Mouse (Mus musculus) heart, embryonic 16.5 days (tissue): ENCODE data around the gene Babam1. TPM values are rescaled to one million over a fixed set of nuclear protein-coding genes. Genes with fewer than 3 reads are reported as not detected.

ENCODE experiments used
- ATAC-seq: fragments of 200-750 bp; cut with Nextera tagmentation; replicated peaks from 2 replicates; pipeline ENCODE4 v1.8.0; 2017; ENCODE audit warnings: moderate number of reproducible peaks; ENCODE audit not compliant: insufficient read depth, low FRiP score; ENCODE audit errors: extremely low read depth
- H3K27ac ChIP-seq: fragments of 300-500 bp; sonication (generic); 2 replicates; pipeline ENCODE4 v1.5.1; 2014; ENCODE audit warnings: mild to moderate bottlenecking, low read length, control low read depth, moderate library complexity
- H3K27me3 ChIP-seq: fragments of 300-500 bp; sonication (generic); 2 replicates; pipeline ENCODE4 v1.6.1; 2014; ENCODE audit warnings: low read length, mixed read lengths; ENCODE audit not compliant: control insufficient read depth, insufficient read depth
- H3K36me3 ChIP-seq: fragments of 300-500 bp; sonication (generic); 2 replicates; pipeline ENCODE4 v1.6.1; 2014; ENCODE audit not compliant: control insufficient read depth, insufficient read depth
- H3K4me1 ChIP-seq: fragments of 300-500 bp; sonication (generic); 2 replicates; pipeline ENCODE4 v1.6.1; 2014; ENCODE audit warnings: low read length, mixed read lengths; ENCODE audit not compliant: control insufficient read depth, insufficient read depth
- H3K4me2 ChIP-seq: fragments of 300-500 bp; sonication (generic); 2 replicates; pipeline ENCODE4 v1.6.1; 2014; ENCODE audit warnings: low read depth, mild to moderate bottlenecking, control low read depth, low read length
- H3K4me3 ChIP-seq: fragments of 300-500 bp; sonication (generic); 2 replicates; pipeline ENCODE4 v1.5.1; 2014; ENCODE audit warnings: mild to moderate bottlenecking, control low read depth, low read length
- H3K9ac ChIP-seq: fragments of 300-500 bp; sonication (generic); 2 replicates; pipeline ENCODE4 v1.6.1; 2014; ENCODE audit warnings: low read length, control low read depth
- H3K9me3 ChIP-seq: fragments of 300-500 bp; sonication (generic); replicated peaks from 2 replicates; pipeline ENCODE4 v1.6.1; 2016; ENCODE audit warnings: low read length; ENCODE audit not compliant: control insufficient read depth
- WGBS: fragments of 180-500 bp; shearing (Covaris S2); extraction: QIAGEN DNeasy Blood & Tissue Kit; methylation state at CpG from one replicate; pipeline ENCODE4 v1.1.7; 2014; 5-methylcytosine and 5-hydroxymethylcytosine counted together
- polyA plus RNA-seq: library from polyadenylated mRNA; unstranded; fragments of >200 nt; fragmentation: Nextera tagmentation; extraction: Ambion mirVana; gene quantifications from 2 replicates; pipeline ENCODE4 v1.2.1, GENCODE M21; 2015

Gene Babam1
- polyA plus RNA-seq, 1 experiment from 2014 or later = 86.4 TPM

DNA sequence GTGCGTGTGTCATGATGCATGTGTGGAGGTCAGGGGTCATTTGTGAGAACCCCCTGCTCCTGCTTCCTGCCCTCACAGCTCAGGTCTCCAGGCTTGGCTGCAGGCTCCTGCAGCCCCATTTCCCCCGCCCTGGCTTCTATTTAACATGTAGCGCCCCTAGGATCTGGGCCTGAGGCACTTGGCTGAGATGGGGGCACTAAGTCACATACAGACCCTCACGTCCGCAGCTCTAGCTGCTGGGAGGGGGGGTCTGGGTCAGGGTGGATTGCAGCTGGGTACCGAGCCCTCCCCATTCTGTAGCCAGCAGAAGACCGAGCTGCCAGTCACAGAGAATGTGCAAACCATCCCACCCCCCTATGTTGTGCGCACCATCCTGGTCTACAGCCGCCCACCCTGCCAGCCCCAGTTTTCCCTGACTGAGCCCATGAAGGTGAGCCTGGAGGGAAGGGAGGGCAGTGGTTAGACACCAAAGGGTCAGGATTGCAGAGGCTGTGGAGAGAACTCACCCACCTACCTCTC, 5.8 kb downstream of the Babam1 start:
- no peak overlapping the region for H3K4me3 ChIP-seq
- ATAC-seq = no peak
- no peak overlapping the region for H3K27ac ChIP-seq
- WGBS = 84% methylated on average over 9 of the region's 9 CpGs
- H3K4me1 ChIP-seq = peaks cover 20% of the 10 kb centered on the region
- no peaks in the 10 kb centered on the region for H3K9me3 ChIP-seq
- peaks cover 12% of the 10 kb centered on the region for H3K36me3 ChIP-seq
- H3K4me2 ChIP-seq = no peak overlapping the region
- H3K27me3 ChIP-seq = no peaks in the 10 kb centered on the region
- no peak overlapping the region for H3K9ac ChIP-seq

DNA sequence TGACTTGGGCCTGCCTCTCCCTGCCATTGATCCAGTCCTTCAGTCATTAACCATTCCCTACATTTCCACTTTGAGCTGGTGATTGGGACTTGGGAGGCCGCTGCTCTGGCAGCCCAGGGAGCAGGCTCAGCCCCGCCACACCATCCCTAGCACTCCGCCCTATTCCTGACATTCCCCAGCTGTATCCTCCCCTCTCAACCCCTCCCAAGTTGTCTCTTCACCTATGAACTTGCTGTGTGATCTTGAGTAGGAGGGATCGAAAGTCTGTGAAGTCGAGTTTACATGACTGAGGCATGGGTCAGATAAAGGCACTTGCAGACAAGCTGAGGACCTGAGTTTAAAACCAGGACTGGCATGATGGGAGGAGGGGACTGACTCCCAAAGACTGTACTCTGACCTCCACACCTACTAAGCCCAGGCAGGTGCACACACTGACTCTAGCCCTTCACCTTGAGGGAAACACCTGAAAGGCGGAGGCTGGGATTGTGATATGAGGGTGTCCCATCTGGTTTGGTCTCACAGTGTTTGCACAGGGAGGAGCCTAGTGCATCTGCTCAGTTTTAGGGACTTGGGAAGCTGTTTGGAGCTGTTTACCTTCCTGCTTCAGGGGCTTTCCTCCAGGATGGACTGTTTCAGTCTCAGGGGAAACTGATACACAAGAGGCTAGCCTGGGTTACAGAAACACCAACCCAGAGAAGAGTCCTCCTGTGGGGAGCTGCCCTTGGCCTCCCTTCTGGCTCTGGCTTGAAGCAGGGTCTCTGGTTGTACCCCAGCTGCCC, 6.6 kb downstream of the Babam1 start:
- no peak for ATAC-seq
- H3K9ac ChIP-seq = no peak overlapping the region
- WGBS = 63% methylated on average over 6 of the region's 6 CpGs
- peaks cover 15% of the 10 kb centered on the region for H3K36me3 ChIP-seq
- H3K4me2 ChIP-seq = no peak overlapping the region
- no peaks in the 10 kb centered on the region for H3K27me3 ChIP-seq
- no peak overlapping the region for H3K27ac ChIP-seq
- H3K9me3 ChIP-seq = no peaks in the 10 kb centered on the region
- H3K4me1 ChIP-seq = peaks cover 17% of the 10 kb centered on the region
- H3K4me3 ChIP-seq = no peak overlapping the region

DNA sequence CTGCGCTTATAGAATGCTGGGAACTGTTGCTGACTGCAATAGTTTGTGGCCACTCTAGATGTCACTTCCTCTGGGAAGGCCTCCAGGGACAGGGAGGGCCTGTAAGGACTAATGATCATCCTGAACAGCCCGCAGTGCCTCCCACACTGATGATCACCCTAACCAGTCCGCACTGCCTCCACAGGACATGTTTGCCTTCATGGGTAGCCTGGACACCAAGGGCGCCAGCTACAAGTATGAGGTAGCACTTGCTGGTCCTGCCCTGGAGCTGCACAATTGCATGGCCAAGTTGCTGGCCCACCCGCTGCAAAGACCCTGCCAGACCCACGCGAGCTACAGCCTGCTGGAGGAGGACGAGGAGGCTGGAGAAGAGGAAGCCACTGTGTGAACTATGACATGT, 7.3 kb downstream of the Babam1 start:
- Histone ChIP-seq H3K9me3 (no peaks in the 10 kb centered on the region), H3K36me3 (peaks cover 15% of the 10 kb centered on the region)

DNA sequence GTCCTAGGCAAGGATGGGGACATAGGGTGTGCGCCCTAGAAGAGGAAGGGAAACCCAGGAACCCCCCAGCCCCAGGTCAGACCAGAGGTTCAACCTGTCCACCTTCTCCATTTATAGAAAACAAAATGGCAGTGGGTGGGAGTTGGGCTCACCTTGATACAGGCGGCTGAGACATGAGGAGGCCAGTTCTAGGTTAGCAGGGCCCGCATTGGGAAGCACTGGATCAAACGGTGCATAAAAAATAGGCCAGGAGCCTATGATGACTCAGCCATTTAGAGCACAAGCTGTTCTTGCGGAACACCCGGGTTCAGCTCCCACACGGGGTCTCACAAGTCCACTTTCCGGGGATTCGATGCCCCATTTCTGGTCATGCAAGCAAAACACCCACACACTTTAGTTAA, 8.3 kb downstream of the Babam1 start:
- 88% methylated on average over 9 of the region's 9 CpGs for WGBS
- H3K36me3 ChIP-seq = peaks cover 15% of the 10 kb centered on the region
- no peaks in the 10 kb centered on the region for H3K9me3 ChIP-seq
- no peak overlapping the region for H3K4me3 ChIP-seq
- H3K4me2 ChIP-seq = peak overlapping the region; percentile 96; the same call in 1 of the 2 replicates
- H3K27me3 ChIP-seq = no peaks in the 10 kb centered on the region
- H3K9ac ChIP-seq = no peak overlapping the region
- H3K4me1 ChIP-seq = peaks cover 17% of the 10 kb centered on the region
- H3K27ac ChIP-seq = no peak overlapping the region
- no peak for ATAC-seq

More for the DNA sequence above, 7.3 kb downstream of the Babam1 start:
- Histone ChIP-seq H3K27me3 (no peaks in the 10 kb centered on the region), H3K4me3 (no peak overlapping the region), H3K9ac (no peak overlapping the region), H3K27ac (no peak overlapping the region), H3K4me2 (no peak overlapping the region), H3K4me1 (peaks cover 17% of the 10 kb centered on the region)
- WGBS = 83% methylated on average over 8 of the region's 8 CpGs
- ATAC-seq = no peak

DNA sequence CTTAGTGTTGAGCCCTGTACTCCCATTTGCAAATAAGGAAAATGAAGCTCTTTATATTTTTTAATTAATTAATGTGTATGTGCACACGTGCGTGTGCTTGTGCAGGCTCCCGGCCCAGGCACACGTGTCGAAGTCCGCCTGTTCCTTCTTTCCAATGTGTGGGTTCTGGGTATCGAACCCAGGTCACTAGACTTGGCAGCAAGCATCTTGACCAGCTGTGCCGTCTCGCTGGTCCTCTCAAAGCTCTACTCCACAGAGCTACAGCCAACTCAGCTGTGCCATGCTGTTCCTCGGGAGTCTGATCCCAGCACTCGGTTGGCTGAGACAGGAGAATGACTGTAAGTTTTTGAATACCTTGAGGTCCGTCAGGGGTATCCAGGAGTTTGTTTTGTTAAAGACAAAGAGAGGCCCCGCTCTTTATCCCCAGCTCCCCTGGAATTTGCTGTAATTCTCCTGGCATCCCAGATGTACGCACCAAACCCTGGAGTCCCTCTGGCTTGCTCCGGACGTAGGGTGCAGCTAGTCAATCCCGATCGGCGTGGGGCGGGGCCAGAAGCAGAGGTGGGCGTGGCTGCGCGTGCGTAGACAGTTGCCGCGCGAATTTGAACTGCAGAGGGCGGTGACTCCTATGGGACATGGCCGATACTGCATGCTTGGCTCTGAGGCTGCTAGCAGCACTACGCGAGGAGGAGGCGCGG, 8.9 kb downstream of the Babam1 start, which contains the start of gene Ankle1:
Ankle1 (plus strand) TSS at position 610 of the 698 bp plus-strand sequence.
- peak; percentile 89 for ATAC-seq
- Histone ChIP-seq H3K27ac (peak within 1 kb of the TSS; percentile 38), H3K36me3 (peaks cover 15% of the 10 kb centered on the region), H3K9ac (peak within 1 kb of the TSS; percentile 85), H3K4me3 (peak within 1 kb of the TSS; percentile 80), H3K27me3 (no peaks in the 10 kb centered on the region), H3K9me3 (no peaks in the 10 kb centered on the region), H3K4me1 (peaks cover 17% of the 10 kb centered on the region), H3K4me2 (peak within 1 kb of the TSS; percentile 96)
- WGBS = 15% methylated on average over 33 of the region's 33 CpGs

DNA sequence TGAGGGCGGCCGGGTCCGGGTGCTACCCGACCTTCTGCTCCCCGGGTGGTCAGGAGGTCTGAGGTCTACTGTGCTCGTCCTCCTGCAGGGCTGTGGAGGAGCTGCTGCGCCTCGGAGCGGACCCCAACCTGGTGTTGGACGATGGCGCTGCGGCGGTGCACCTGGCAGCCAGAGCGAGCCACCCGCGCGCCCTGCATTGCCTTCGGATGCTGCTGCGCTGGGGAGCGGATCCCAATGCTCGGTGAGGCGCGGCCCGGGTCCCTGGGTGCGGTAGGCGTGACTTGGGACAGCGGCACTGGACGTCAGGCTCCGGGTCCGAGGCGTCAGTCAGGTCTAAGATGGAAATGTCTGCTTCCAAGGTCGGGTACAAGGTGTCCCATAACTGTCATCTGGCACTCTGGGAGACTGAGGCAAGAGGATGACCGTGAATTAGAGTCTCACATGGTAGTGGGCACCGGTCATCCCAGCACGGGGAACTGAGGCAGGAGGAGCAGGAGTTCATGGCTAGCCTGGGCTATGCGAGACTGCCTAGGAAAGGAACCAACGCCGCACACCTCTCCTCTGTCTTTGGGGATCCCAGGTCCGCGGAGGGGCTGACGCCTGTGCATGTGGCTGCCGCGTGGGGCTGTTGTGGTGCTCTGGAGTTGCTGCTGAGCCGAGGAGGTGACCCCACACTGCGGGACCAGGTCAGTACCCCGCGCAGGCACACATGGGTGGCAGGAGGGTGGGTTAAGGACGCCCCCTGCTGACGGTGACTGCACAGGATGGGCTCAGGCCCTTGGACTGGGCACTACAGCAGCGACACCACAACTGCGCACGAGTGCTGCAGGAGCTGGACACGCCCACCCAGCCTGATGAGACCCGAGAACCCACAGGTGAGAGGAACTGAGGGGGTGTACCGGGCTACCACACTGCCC, 9.7 kb downstream of the Babam1 start:
- peak; percentile 71 for ATAC-seq
- Histone ChIP-seq H3K27me3 (no peaks in the 10 kb centered on the region), H3K9ac (peak overlapping the region; percentile 85), H3K4me2 (peak overlapping the region; percentile 96), H3K4me1 (peaks cover 17% of the 10 kb centered on the region), H3K4me3 (peak overlapping the region; percentile 80), H3K27ac (peak overlapping the region; percentile 38), H3K36me3 (peaks cover 15% of the 10 kb centered on the region), H3K9me3 (no peaks in the 10 kb centered on the region)
- WGBS = 2% methylated on average over 55 of the region's 55 CpGs

DNA sequence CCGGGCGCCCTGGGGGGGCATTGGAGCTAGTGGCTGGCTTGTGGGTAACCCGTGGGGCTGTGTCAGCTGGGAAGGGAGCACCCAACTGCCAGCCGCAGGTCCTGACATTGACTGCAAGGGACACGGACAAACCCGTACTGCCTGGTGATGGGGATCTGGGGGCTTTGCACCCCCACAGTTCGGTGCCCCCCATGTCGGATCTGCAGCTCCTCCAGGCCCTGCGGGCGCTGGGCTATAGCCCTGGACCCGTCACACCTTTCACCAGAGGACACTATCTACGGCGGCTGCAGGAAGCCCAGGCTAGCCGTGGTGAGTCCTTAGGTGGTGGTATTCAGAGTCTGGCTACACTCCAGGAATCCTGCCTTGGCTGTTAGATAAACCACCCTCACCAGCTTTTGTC, 10.8 kb downstream of the Babam1 start:
- ATAC-seq = no peak
- no peak overlapping the region for H3K4me3 ChIP-seq
- H3K36me3 ChIP-seq = peaks cover 15% of the 10 kb centered on the region
- H3K9ac ChIP-seq = no peak overlapping the region
- H3K27me3 ChIP-seq = no peaks in the 10 kb centered on the region
- H3K4me2 ChIP-seq = peak overlapping the region; percentile 96
- H3K4me1 ChIP-seq = peaks cover 17% of the 10 kb centered on the region
- no peak overlapping the region for H3K27ac ChIP-seq
- no peaks in the 10 kb centered on the region for H3K9me3 ChIP-seq
- 82% methylated on average over 14 of the region's 14 CpGs for WGBS

DNA sequence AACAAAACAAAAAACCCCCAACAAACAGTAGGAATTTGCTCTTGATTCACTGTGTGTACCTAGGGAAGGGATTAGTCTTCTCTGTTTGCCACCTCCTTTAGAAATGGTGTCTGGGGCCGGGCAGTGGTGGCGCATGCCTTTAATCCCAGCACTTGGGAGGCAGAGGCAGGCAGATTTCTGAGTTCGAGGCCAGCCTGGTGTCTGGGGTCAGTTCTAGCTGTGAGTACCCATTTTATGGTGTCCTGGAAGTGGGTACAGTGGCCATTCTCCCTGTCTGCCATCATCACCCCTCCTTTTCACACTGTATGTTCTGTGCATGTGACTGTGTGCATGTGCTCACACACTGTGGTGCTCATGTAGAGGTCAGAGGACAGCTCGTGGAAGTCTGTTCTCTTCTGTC, 11.6 kb downstream of the Babam1 start:
- H3K27ac ChIP-seq = no peak overlapping the region
- 96% methylated on average over 4 of the region's 4 CpGs for WGBS
- H3K4me1 ChIP-seq = peaks cover 17% of the 10 kb centered on the region
- no peak overlapping the region for H3K9ac ChIP-seq
- no peak overlapping the region for H3K4me3 ChIP-seq
- no peaks in the 10 kb centered on the region for H3K27me3 ChIP-seq
- no peak for ATAC-seq
- H3K9me3 ChIP-seq = no peaks in the 10 kb centered on the region
- no peak overlapping the region for H3K4me2 ChIP-seq
- peaks cover 15% of the 10 kb centered on the region for H3K36me3 ChIP-seq
